Mouse (Mus musculus): ENCODE results near the gene Prelid1. TPM values are rescaled to one million over a fixed set of nuclear protein-coding genes. Genes with fewer than 3 reads are reported as not detected.

Prelid1 gene
- total RNA-seq (2012; rRNA removed) (203 and 263 TPM in 2 replicates), polyA plus RNA-seq (2012; ENCODE audit: insufficient read depth in 1 of 2, insufficient read length in 2 of 2, low read depth in 1 of 2, low replicate concordance in 2 of 2, missing spikeins in 1 of 2) (100 to 1,000 TPM in 1 of 2 experiments, not detected in 1; 630 TPM)

DNA sequence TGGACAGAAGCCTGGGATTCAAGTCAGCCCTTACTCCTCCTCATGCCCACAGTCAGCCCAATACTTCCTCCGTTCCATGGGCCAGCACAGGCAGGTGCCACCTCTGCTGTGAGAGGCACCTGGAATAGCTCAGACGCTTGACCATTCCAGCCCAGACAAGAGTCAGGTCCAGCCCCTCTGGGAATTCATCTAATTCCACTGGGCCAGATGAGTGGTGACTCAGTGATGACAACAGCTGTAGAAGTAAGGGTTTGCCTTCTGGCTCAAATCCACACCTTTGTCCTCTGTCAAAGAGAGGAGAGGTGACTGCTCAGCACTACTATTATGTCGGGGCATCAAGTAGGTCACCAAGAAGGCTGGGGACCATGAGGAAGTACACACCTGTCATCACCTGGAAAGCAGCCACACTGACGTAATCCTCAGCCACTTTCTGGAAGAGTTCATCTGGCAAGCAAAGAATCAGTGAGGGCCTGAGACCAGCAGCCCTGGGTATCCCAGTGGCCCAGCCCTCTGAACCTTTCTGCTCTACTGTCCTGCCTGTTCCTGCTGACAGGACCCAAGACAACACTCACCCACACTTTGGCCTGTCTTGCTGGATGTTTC lies at the start of gene Prelid1:
Prelid1 (plus strand) TSS at position 570 of the 603 bp plus-strand sequence.
- peaks cover 32% of the 10 kb centered on the region for H3K79me2 ChIP-seq (ENCODE audit: control insufficient read depth, insufficient read depth, low read length, poor library complexity)
- DNase-seq (ENCODE audit: low read depth, low spot score) = no peak
- H3K9me3 ChIP-seq (replicated peaks; ENCODE audit: insufficient read depth, low read length) = no peaks in the 10 kb centered on the region
- H3K9ac ChIP-seq (ENCODE audit: control insufficient read depth, low read depth, low read length, poor library complexity, severe bottlenecking) = peak within 1 kb of the TSS; percentile 96
- H3K4me3 ChIP-seq (ENCODE audit: control insufficient read depth in 1 of 2, insufficient read depth in 1 of 2, low read depth in 2 of 2, low read length in 2 of 2) = peak within 1 kb of the TSS; percentile 86 to 95
- H3K36me3 ChIP-seq (ENCODE audit: control insufficient read depth in 1 of 2, insufficient read depth in 2 of 2, low read length in 2 of 2) = peaks cover 4 to 11% of the 10 kb centered on the region in 2 experiments; a peak in 3 of 4 replicates
- TF ChIP-seq TCF12 (IDR thresholded peaks at IDR 0.05; ENCODE audit: low read depth, low read length) = no peak
- no peak for TF ChIP-seq RCOR1 (IDR thresholded peaks at IDR 0.05; ENCODE audit: low read depth, low read length)
- no peak for TF ChIP-seq CHD2 (IDR thresholded peaks at IDR 0.05; ENCODE audit: low read length)
- TF ChIP-seq GATA1 (IDR thresholded peaks at IDR 0.05; ENCODE audit: low read depth, low read length) = no peak
- TF ChIP-seq TAL1 (IDR thresholded peaks at IDR 0.05; ENCODE audit: low read length) = no peak
- TF ChIP-seq KAT2A (conservative IDR thresholded peaks at IDR 0.05; ENCODE audit: low read depth, low read length) = no peak
- TF ChIP-seq RAD21 (IDR thresholded peaks at IDR 0.05; ENCODE audit: low read depth, low read length) = no peak
- no peak for TF ChIP-seq MYC (IDR thresholded peaks at IDR 0.05; ENCODE audit: low read depth, low read length)
- TF ChIP-seq HCFC1 (IDR thresholded peaks at IDR 0.05; ENCODE audit: low read depth, low read length) = no peak
- no peak for TF ChIP-seq UBTF (IDR thresholded peaks at IDR 0.05; ENCODE audit: borderline replicate concordance, insufficient read depth, low read depth, low read length)
- H3K4me1 ChIP-seq (ENCODE audit: control insufficient read depth in 1 of 2, insufficient read depth in 2 of 2, low read length in 2 of 2) = peaks cover 0 to 15% of the 10 kb centered on the region in 2 experiments; a peak in 2 of 4 replicates
- H3K27me3 ChIP-seq (ENCODE audit: control insufficient read depth in 1 of 2, insufficient read depth in 2 of 2, low read length in 2 of 2) = no peaks in the 10 kb centered on the region
- H3K27ac ChIP-seq (ENCODE audit: control insufficient read depth, low read depth, low read length) = peak within 1 kb of the TSS; percentile 29

GRCm38 (mm10) chr13:55277203-55277602 lies 43.1 kb upstream of the Prelid1 start:
- H3K4me1 ChIP-seq (ENCODE audit: control insufficient read depth in 1 of 2, insufficient read depth in 2 of 2, low read length in 2 of 2) = peaks cover 2 to 6% of the 10 kb centered on the region in 2 experiments; a peak in 2 of 4 replicates
- H3K27me3 ChIP-seq (ENCODE audit: control insufficient read depth in 1 of 2, insufficient read depth in 2 of 2, low read length in 2 of 2) = no peaks in the 10 kb centered on the region
- H3K79me2 ChIP-seq (ENCODE audit: control insufficient read depth, insufficient read depth, low read length, poor library complexity) = no peaks in the 10 kb centered on the region
- H3K4me3 ChIP-seq (ENCODE audit: control insufficient read depth in 1 of 2, insufficient read depth in 1 of 2, low read depth in 2 of 2, low read length in 2 of 2) = peak overlapping the region; percentile 41 to 44
- peak overlapping the region; percentile 16; the same call in 1 of the 2 replicates for H3K9ac ChIP-seq (ENCODE audit: control insufficient read depth, low read depth, low read length, poor library complexity, severe bottlenecking)
- H3K27ac ChIP-seq (ENCODE audit: control insufficient read depth, low read depth, low read length) = peak overlapping the region; percentile 56
- TF ChIP-seq MAX (IDR thresholded peaks at IDR 0.05; ENCODE audit: low read length) (no peak), NELFE (IDR thresholded peaks at IDR 0.05; ENCODE audit: low read depth, low read length) (peak; percentile 28; the same call in 1 of the 2 replicates), POLR2AphosphoS2 (IDR thresholded peaks at IDR 0.05; ENCODE audit: low read length) (no peak), POLR2A (IDR thresholded peaks at IDR 0.05; ENCODE audit: control insufficient read depth in 1 of 2, insufficient read depth in 1 of 2, low read depth in 1 of 2, low read length in 2 of 2, poor library complexity in 1 of 2) (peak in 1 of 2 experiments; percentile 31; a peak in 1 of 4 replicates), HCFC1 (IDR thresholded peaks at IDR 0.05; ENCODE audit: low read depth, low read length) (0 out of 2 replicates have a peak, but pooled peaks have one; percentile 19)
- peaks cover 0 to 10% of the 10 kb centered on the region in 2 experiments; a peak in 2 of 4 replicates for H3K36me3 ChIP-seq (ENCODE audit: control insufficient read depth in 1 of 2, insufficient read depth in 2 of 2, low read length in 2 of 2)
- peak; percentile 90 for DNase-seq (ENCODE audit: low read depth, low spot score)
- H3K9me3 ChIP-seq (replicated peaks; ENCODE audit: insufficient read depth, low read length) = no peaks in the 10 kb centered on the region

All from MEL (cell line).